Mouse (Mus musculus) hindbrain, embryonic 12.5 days (tissue): ENCODE results near the gene Slc25a48. TPM values are rescaled to one million over a fixed set of nuclear protein-coding genes. Genes with fewer than 3 reads are reported as not detected.
A peak's percentile ranks its signal among the peaks of the same experiment; 100 is the strongest.

Source experiments
- ATAC-seq: fragments of 200-750 bp; cut with Nextera tagmentation; 2 replicates; pipeline ENCODE4 v1.8.0; 2017; ENCODE audit warnings: moderate TSS enrichment; ENCODE audit not compliant: low FRiP score
- H3K27ac ChIP-seq: fragments of 300-500 bp; sonication (generic); 2 replicates; pipeline ENCODE4 v1.5.1; 2016; ENCODE audit warnings: mild to moderate bottlenecking
- H3K27me3 ChIP-seq: fragments of 300-500 bp; sonication (generic); 2 replicates; pipeline ENCODE4 v1.6.1; 2016; ENCODE audit warnings: mild to moderate bottlenecking
- H3K36me3 ChIP-seq: fragments of 300-500 bp; sonication (generic); 2 replicates; pipeline ENCODE4 v1.6.1; 2016; ENCODE audit warnings: mild to moderate bottlenecking
- H3K4me1 ChIP-seq: fragments of 300-500 bp; sonication (generic); 2 replicates; pipeline ENCODE4 v1.6.1; 2016
- H3K4me2 ChIP-seq: fragments of 300-500 bp; sonication (generic); replicated peaks from 2 replicates; pipeline ENCODE4 v1.6.1; 2016; ENCODE audit warnings: mild to moderate bottlenecking
- H3K4me3 ChIP-seq: fragments of 300-500 bp; sonication (generic); 2 replicates; pipeline ENCODE4 v1.5.1; 2016; ENCODE audit warnings: mild to moderate bottlenecking
- H3K9ac ChIP-seq: fragments of 300-500 bp; sonication (generic); 2 replicates; pipeline ENCODE4 v1.6.1; 2016; ENCODE audit warnings: mild to moderate bottlenecking, moderate library complexity
- H3K9me3 ChIP-seq: fragments of 300-500 bp; sonication (generic); replicated peaks from 2 replicates; pipeline ENCODE4 v1.6.1; 2016; ENCODE audit warnings: mild to moderate bottlenecking
- WGBS: fragments of 180-500 bp; shearing (Covaris S2); methylation state at CpG from one replicate; pipeline ENCODE4 v1.1.7; 2016; 5-methylcytosine and 5-hydroxymethylcytosine counted together
- polyA plus RNA-seq: library from polyadenylated mRNA; unstranded; fragments of >200 nt; fragmentation: Nextera tagmentation; extraction: Ambion mirVana; gene quantifications from 2 replicates; pipeline ENCODE4 v1.2.1, GENCODE M21; 2016

The Slc25a48 gene
- polyA plus RNA-seq, 1 experiment from 2014 or later = not detected

DNA sequence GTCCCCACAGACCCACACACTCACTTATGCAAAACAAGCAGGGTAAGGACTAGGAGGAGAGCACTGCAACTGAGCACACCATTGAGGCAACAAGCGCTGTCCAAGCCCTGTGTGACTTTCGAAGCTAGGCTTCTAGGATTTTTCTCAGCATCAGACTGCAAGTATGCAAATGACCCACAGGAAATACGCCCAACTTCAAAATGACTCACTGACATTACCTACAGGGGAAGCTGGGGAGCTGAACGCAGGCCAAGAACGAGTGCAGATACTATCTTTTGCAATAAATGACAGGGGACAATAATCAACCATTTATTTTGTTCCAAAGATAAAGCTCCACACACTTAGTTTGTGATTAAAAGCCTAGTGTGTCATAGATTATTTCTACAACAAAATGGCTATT lies 49.9 kb downstream of the Slc25a48 start:
- H3K9me3 ChIP-seq = no peaks in the 10 kb centered on the region
- no peak overlapping the region for H3K9ac ChIP-seq

DNA sequence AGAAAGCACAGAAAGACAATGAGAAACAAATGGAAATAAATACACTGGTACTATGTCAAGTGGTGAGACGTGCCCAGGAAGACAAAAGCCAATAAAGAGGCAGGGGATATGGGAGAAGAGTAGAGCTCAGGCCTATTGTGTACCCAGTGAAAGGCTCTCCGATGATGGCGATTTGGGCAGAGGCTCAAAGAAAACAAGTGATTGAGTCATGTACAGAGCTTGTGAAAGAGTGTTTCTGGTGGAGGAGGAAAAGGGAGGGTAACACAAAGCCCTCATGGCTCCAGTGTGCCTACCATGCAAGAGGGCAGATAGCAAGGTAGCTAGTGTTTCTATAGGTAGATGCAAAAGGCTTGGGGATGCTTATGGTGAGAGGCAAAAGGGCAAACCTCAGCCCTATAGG lies 56.3 kb downstream of the Slc25a48 start:
- no peak for ATAC-seq
- Histone ChIP-seq H3K9ac (no peak overlapping the region), H3K9me3 (no peaks in the 10 kb centered on the region; the same call in 1 of the 2 replicates), H3K4me3 (no peak overlapping the region), H3K4me1 (no peaks in the 10 kb centered on the region), H3K27ac (no peak overlapping the region), H3K36me3 (no peaks in the 10 kb centered on the region), H3K27me3 (no peaks in the 10 kb centered on the region), H3K4me2 (no peak overlapping the region)
- WGBS = 35% methylated on average over 3 of the region's 3 CpGs

More for the DNA sequence above, 49.9 kb downstream of the Slc25a48 start:
- 78% methylated on average over 5 of the region's 5 CpGs for WGBS
- no peak for ATAC-seq
- Histone ChIP-seq H3K27ac (no peak overlapping the region), H3K4me1 (no peaks in the 10 kb centered on the region), H3K4me2 (no peak overlapping the region), H3K36me3 (no peaks in the 10 kb centered on the region), H3K27me3 (no peaks in the 10 kb centered on the region), H3K4me3 (no peak overlapping the region)

DNA sequence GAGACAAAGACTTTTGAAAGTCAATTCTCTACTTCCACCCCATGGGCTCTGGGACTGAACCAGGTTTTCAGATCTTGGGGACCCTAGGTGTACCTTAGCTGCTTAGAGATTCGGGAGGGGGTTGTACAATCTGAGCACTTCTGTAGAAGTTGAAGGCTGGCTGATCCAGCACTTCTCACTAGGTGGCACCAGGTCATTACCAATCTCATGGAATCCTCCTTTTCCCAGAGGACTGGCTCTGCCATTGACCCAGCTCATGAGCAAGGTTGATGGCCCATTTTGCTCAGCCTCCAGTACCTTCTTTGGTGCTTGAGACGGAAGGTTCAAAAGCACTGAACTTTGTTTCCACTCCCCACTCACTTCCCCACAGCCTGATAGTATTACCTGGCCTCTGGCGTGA lies 62.0 kb downstream of the Slc25a48 start:
- ATAC-seq = no peak

DNA sequence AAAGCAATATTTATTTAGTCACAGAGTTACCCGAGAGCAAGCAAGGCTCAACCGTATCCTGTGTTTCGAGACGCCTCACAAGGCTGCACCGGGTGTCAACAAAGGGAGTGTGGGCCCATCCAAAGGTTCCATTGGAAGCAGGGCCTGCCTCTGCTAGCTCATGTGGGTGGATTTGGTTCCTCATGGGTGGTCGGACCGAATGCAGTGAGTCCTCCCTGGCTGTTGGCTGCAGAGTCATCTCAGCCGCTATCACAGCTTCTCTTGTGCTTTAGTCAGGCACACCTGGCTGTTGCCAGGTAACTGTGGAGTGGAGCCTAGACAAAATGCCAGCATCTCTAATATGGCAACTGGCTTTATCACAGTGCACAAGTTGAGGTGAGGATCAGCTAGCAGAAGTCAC lies 62.5 kb downstream of the Slc25a48 start:
- no peaks in the 10 kb centered on the region for H3K27me3 ChIP-seq
- ATAC-seq = no peak
- H3K4me3 ChIP-seq = no peak overlapping the region
- whole genome bisulfite sequencing = 86% methylated on average over 8 of the region's 8 CpGs
- no peak overlapping the region for H3K27ac ChIP-seq
- H3K36me3 ChIP-seq = no peaks in the 10 kb centered on the region
- H3K9ac ChIP-seq = no peak overlapping the region
- no peaks in the 10 kb centered on the region for H3K4me1 ChIP-seq
- H3K9me3 ChIP-seq = no peaks in the 10 kb centered on the region; the same call in 1 of the 2 replicates
- H3K4me2 ChIP-seq = no peak overlapping the region

More for the DNA sequence above, 62.0 kb downstream of the Slc25a48 start:
- H3K4me3 ChIP-seq = no peak overlapping the region
- no peak overlapping the region for H3K4me2 ChIP-seq
- H3K9ac ChIP-seq = no peak overlapping the region
- no peak overlapping the region for H3K27ac ChIP-seq
- H3K27me3 ChIP-seq = no peaks in the 10 kb centered on the region
- H3K9me3 ChIP-seq = no peaks in the 10 kb centered on the region; the same call in 1 of the 2 replicates
- no peaks in the 10 kb centered on the region for H3K4me1 ChIP-seq
- 80% methylated on average over 3 of the region's 3 CpGs for WGBS
- H3K36me3 ChIP-seq = no peaks in the 10 kb centered on the region

DNA sequence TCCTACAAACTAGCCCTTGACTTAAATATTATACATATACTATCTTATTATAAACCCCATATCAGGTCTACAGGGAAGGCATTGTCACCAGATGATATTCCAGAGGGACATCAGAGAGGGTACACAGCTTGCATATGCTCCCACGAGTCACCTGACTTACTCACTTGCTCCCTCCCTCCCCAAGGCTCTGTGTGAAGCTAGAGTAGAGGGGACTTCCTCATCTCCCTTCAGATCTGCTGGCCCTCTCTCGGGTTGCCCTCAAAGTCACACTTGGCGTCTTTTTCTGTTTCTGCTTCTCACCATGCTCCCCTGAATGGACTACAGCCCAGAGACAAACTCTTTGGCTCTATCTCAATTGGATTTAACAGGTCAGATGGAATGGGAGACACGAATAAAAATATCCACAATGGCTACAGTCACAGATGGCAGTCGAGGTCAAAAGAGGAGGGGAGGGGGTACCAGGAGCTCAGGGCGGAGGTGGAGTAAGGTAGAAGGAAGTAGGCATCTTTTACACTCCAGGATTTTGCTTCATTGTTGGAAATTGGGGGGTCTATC lies 63.8 kb downstream of the Slc25a48 start:
- H3K27me3 ChIP-seq = no peaks in the 10 kb centered on the region
- no peak overlapping the region for H3K27ac ChIP-seq
- no peaks in the 10 kb centered on the region for H3K36me3 ChIP-seq
- H3K4me2 ChIP-seq = no peak overlapping the region
- ATAC-seq = no peak
- 72% methylated on average over 6 of the region's 6 CpGs for WGBS
- no peak overlapping the region for H3K4me3 ChIP-seq
- no peak overlapping the region for H3K9ac ChIP-seq
- H3K4me1 ChIP-seq = no peaks in the 10 kb centered on the region
- no peaks in the 10 kb centered on the region; the same call in 1 of the 2 replicates for H3K9me3 ChIP-seq

DNA sequence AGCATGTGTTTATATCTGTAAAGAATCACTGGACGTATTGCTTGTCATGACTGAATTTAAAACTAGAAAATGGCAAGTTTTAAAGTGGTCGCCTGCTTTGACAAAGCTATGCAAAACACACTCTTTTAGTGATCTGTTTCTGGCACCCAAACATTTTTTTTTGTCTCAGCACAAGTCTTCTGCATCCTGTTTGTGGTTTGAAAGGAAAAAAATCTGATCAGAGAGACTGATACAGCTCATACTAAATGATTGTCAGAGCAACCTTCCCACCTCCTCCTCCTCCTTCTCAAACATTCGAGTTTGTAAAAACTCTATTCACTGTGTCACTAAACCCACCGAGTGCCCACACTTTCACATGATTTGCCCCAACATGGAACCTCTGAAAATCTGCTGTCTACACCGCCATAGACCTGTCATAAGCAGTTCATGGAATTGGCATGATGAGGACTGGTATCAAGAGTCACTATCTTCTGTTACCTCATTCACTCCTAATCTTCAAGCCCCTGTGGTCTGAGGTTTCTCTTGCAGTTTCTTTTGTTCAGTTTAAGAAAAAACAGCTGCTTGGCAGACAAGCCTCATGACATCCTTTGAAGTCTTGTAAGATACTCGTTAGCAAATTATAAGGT lies 68.8 kb downstream of the Slc25a48 start:
- H3K9ac ChIP-seq = no peak overlapping the region
- H3K27me3 ChIP-seq = no peaks in the 10 kb centered on the region
- no peaks in the 10 kb centered on the region for H3K36me3 ChIP-seq
- no peak overlapping the region for H3K4me3 ChIP-seq
- H3K4me1 ChIP-seq = no peaks in the 10 kb centered on the region
- no peak for ATAC-seq
- no peak overlapping the region for H3K27ac ChIP-seq
- no peaks in the 10 kb centered on the region for H3K9me3 ChIP-seq
- 83% methylated on average over 6 of the region's 6 CpGs for WGBS
- H3K4me2 ChIP-seq = no peak overlapping the region

DNA sequence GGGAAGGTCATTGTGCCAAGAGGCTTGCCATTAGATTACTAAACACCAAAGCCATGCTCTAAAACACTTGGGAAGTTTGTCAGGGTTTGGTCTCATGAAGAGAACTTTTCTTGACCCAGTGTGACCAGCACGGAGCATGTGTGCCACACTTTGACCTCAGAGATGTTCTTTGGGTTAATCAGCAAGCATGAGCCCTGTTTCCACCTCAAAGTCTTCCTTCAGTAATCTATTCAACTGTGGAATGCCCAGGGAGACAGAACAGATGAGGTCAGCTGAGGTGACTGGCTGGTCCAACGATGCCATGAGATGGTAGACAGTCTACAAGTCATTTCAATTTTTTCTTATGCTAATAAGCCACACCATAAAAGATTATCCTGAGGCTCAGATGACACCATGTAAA lies 71.6 kb downstream of the Slc25a48 start:
- WGBS = 80% methylated on average over 2 of the region's 2 CpGs
- no peaks in the 10 kb centered on the region for H3K36me3 ChIP-seq
- H3K27ac ChIP-seq = no peak overlapping the region
- no peaks in the 10 kb centered on the region for H3K4me1 ChIP-seq
- H3K4me2 ChIP-seq = no peak overlapping the region
- ATAC-seq = no peak
- H3K9me3 ChIP-seq = no peaks in the 10 kb centered on the region
- no peaks in the 10 kb centered on the region for H3K27me3 ChIP-seq
- H3K4me3 ChIP-seq = no peak overlapping the region
- H3K9ac ChIP-seq = no peak overlapping the region

DNA sequence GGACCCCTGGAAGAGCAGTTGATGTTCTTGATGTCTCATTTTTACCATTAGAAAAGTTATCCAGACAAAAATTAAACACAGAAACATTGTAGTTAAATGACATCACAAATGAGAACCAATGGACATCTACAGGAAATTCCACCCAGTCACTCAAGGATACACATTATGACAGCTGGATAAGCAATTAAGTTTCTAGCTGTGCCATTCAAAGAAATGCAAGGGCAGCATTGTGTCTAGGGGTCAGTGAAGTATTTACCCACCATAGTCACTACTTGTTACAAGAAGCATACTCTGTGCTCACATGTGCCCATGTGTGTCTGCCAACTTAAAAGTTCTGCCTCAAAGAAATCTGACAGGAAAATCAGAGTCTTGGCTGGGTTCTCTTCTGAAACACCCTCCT lies 75.4 kb downstream of the Slc25a48 start:
- no peaks in the 10 kb centered on the region for H3K9me3 ChIP-seq
- H3K4me2 ChIP-seq = no peak overlapping the region
- no peak overlapping the region for H3K9ac ChIP-seq
- no peak for ATAC-seq
- no peak overlapping the region for H3K27ac ChIP-seq
- H3K4me3 ChIP-seq = no peak overlapping the region
- H3K36me3 ChIP-seq = no peaks in the 10 kb centered on the region
- no peaks in the 10 kb centered on the region for H3K27me3 ChIP-seq
- H3K4me1 ChIP-seq = no peaks in the 10 kb centered on the region

DNA sequence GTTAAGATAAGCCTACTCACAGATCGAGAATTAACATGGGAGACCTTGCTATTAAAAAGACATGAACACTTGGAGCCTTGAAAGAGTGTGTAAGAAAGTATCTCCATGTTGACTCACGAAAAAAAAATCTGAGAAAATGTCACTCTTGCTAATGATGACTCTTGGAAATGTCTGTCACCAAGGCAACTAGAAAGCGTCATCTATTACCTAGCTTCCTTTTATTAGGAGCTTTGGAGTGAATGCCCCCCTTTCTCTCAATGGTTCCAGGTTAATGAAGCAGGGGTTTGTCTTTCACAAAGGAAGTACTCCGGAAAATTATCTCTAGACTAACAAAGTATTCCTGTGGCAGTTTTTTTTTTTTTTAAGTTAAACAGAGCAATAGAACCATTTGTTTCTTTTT lies 78.2 kb downstream of the Slc25a48 start:
- Histone ChIP-seq H3K4me1 (no peaks in the 10 kb centered on the region), H3K27me3 (no peaks in the 10 kb centered on the region), H3K9ac (no peak overlapping the region), H3K36me3 (no peaks in the 10 kb centered on the region), H3K4me2 (no peak overlapping the region), H3K9me3 (no peaks in the 10 kb centered on the region), H3K4me3 (no peak overlapping the region), H3K27ac (no peak overlapping the region)
- no peak for ATAC-seq
- WGBS = 63% methylated on average over 4 of the region's 4 CpGs

DNA sequence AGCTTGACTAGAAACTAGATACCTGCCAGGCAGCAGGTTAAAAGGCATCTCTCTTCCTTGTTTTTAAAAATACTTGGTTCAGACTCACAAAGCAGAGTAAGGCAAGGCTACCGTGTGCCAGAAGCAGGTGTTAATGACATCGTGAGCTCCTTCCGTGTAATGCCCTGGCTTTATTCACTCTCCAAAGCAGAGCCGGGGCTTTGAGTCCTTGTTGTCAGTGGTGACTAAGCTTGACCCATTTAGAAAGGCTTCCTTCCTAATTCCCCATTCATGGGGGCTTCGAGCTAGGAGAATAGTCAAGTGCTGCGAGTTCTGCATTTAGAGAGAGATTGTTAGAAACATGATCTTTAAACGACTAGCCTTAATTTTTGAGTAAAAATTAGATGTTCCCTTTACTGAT lies 78.7 kb downstream of the Slc25a48 start:
- no peak for ATAC-seq
- Histone ChIP-seq H3K27me3 (no peaks in the 10 kb centered on the region), H3K4me1 (no peaks in the 10 kb centered on the region), H3K36me3 (no peaks in the 10 kb centered on the region), H3K9me3 (no peaks in the 10 kb centered on the region), H3K4me3 (no peak overlapping the region), H3K9ac (no peak overlapping the region), H3K4me2 (no peak overlapping the region), H3K27ac (no peak overlapping the region)
- 54% methylated on average over 7 of the region's 7 CpGs for WGBS

DNA sequence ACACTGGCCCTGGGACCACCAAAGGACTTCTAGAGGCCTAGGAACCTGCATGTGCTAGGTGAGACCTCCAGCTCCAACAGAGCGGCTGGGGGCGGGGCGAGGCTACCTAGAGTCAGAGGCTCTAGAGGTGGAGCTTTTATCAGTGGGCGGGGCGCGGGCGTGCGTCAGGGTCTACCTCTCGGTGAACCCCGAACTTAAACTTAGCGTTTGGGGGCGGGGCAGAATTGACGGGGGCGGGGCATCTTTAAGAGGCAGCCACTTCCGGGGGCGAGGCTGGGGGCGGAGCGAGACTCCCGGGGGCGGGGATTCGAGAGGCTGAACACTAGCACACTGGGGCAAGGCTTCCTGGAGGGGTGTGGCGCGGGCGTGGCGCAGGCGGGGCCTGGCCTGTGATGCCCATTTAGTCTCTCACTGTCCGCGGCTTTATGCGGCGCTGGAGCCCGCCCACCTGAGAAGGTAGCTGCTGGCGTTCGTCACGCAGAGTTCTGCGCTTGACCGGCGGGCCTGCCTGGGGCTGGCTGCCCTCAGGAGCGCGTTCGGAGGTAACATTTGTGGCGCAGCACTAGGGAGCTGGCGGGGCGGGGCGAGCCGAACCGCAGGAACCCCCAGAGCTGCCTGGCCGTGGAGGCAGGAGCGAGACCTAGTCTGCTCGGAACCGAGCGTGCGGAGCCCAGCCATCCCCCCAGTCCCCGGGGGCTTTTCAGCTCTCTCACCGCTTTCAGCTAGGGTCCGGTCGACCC lies 84.1 kb downstream of the Slc25a48 start, which contains the start of gene Fbxl21:
Gene Fbxl21, plus strand, starts transcription at position 392 of the 740 bp plus-strand sequence.
- ATAC-seq = peak; percentile 98
- no peaks in the 10 kb centered on the region for H3K9me3 ChIP-seq
- peak within 1 kb of the TSS; percentile 87 for H3K4me2 ChIP-seq
- no peaks in the 10 kb centered on the region for H3K36me3 ChIP-seq
- H3K27ac ChIP-seq = no peak within 1 kb of the TSS; the same call in 1 of the 2 replicates
- peak within 1 kb of the TSS; percentile 76 for H3K4me3 ChIP-seq
- peaks cover 7% of the 10 kb centered on the region; the same call in 1 of the 2 replicates for H3K4me1 ChIP-seq
- 1% methylated on average over 52 of the region's 56 CpGs for WGBS
- peak within 1 kb of the TSS; percentile 73 for H3K9ac ChIP-seq
- no peaks in the 10 kb centered on the region for H3K27me3 ChIP-seq

DNA sequence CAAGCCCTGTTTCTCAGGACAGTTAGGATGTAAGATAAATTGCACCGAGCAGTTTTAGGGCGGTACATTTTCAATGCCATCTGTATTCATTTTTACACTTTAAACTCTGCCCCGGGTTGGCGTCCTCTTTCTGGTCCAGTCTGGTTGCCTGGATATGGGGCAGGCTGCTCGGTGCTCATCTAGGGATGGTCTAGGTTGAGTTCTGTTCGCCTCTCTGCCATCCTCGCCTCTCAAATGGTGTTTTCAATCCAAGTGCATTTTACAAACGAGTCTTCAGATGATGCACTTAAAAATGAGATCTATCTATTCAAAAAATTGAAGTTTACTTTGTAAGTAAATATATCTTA lies 84.6 kb downstream of the Slc25a48 start:
- Histone ChIP-seq H3K27ac (no peak overlapping the region), H3K9ac (peak overlapping the region; percentile 73), H3K4me3 (peak overlapping the region; percentile 76), H3K4me1 (peaks cover 7% of the 10 kb centered on the region; the same call in 1 of the 2 replicates), H3K9me3 (no peaks in the 10 kb centered on the region), H3K27me3 (no peaks in the 10 kb centered on the region), H3K4me2 (peak overlapping the region; percentile 87), H3K36me3 (no peaks in the 10 kb centered on the region)
- ATAC-seq = peak; percentile 3; the same call in 1 of the 2 replicates
- 6% methylated on average over 8 of the region's 8 CpGs for WGBS
